Mouse (Mus musculus) inflammation-experienced regulatory T-cells, adult 6 months (primary cell): ENCODE results near the gene Cep128. TPM values are rescaled to one million over a fixed set of nuclear protein-coding genes. Genes with fewer than 3 reads are reported as not detected.

Experiments
- ATAC-seq: one replicate; pipeline ENCODE4 v1.8.0; 2017
- polyA plus RNA-seq, 3 experiments: library from polyadenylated mRNA; unstranded; fragments of 100-300 nt; shearing (Covaris generic); gene quantifications; one replicate each; pipeline ENCODE4 v1.2.1; 2017

Gene Cep128
- polyA plus RNA-seq, 3 experiments from 2014 or later = 6.3 to 16.3 (median 12.1) TPM

GRCm38 (mm10) chr12:90954740-90955473 lies 429.3 kb downstream of the Cep128 start:
- no peak for ATAC-seq

Other genes with a start within 250 kb of the Cep128 start
- not detected for gene Tshr, start 154 bp upstream of the Cep128 start, polyA plus RNA-seq
- gene Gtf2a1, start 206.1 kb upstream of the Cep128 start, polyA plus RNA-seq = 10 to 100 TPM; 69.7 to 92.8 (median 81.7) TPM